Mouse (Mus musculus) myocyte (in vitro differentiated cells): Measurements from ENCODE around the gene Lat. TPM values are rescaled to one million over a fixed set of nuclear protein-coding genes. Genes with fewer than 3 reads are reported as not detected.

Experiments used
- H3K27me3 ChIP-seq: one replicate; pipeline ENCODE4 v1.6.1; 2011; ENCODE audit not compliant: control insufficient read depth, insufficient read depth, insufficient read length
- H3K36me3 ChIP-seq: one replicate; pipeline ENCODE4 v1.6.1; 2011; ENCODE audit not compliant: control insufficient read depth, insufficient read depth
- H3K4me2 ChIP-seq: one replicate; pipeline ENCODE4 v1.6.1; 2011; ENCODE audit warnings: low read depth, control low read depth
- H3K4me3 ChIP-seq: one replicate; pipeline ENCODE4 v1.5.1; 2011; ENCODE audit warnings: mild to moderate bottlenecking, control low read depth, moderate library complexity
- H3K79me2 ChIP-seq: one replicate; pipeline ENCODE4 v1.6.1; 2011; ENCODE audit not compliant: control insufficient read depth, insufficient read depth
- H3ac ChIP-seq: one replicate; pipeline ENCODE4 v1.6.1; 2011; ENCODE audit not compliant: control insufficient read depth, insufficient read length
- CEBPB ChIP-seq: IDR thresholded peaks from 2 replicates; pipeline ENCODE4 v1.6.1; 2011; ENCODE audit warnings: mild to moderate bottlenecking, moderate library complexity; ENCODE audit not compliant: poor library complexity, insufficient read depth, severe bottlenecking
- E2F4 ChIP-seq: IDR thresholded peaks from one replicate; pipeline ENCODE4 v1.6.1; 2011; ENCODE audit warnings: mild to moderate bottlenecking, control low read depth, moderate library complexity; ENCODE audit not compliant: insufficient read depth
- MAX ChIP-seq: IDR thresholded peaks from one replicate; pipeline ENCODE4 v1.6.1; 2011; ENCODE audit warnings: low read depth, mild to moderate bottlenecking, control low read depth
- MYOD1 ChIP-seq, 3 experiments: IDR thresholded peaks; one replicate each; pipeline ENCODE4 v1.6.1; 2011; ENCODE audit warnings: control low read depth in 2 of 3, low read depth in 2 of 3, mild to moderate bottlenecking in 2 of 3, moderate library complexity in 1 of 3; ENCODE audit not compliant: insufficient read length in 2 of 3, control insufficient read depth in 1 of 3
- MYOG ChIP-seq, 3 experiments: IDR thresholded peaks; one replicate each; pipeline ENCODE4 v1.6.1; 2011; ENCODE audit warnings: control low read depth in 2 of 3, low read depth in 2 of 3, mild to moderate bottlenecking in 2 of 3; ENCODE audit not compliant: insufficient read length in 2 of 3, control insufficient read depth in 1 of 3, insufficient read depth in 1 of 3
- POLR2A ChIP-seq: IDR thresholded peaks from one replicate; pipeline ENCODE4 v1.6.1; 2011; ENCODE audit warnings: low read depth, mild to moderate bottlenecking, control low read depth, moderate library complexity; ENCODE audit not compliant: insufficient read length
- POLR2AphosphoS2 ChIP-seq: IDR thresholded peaks from one replicate; pipeline ENCODE4 v1.6.1; 2011; ENCODE audit warnings: low read depth, control low read depth; ENCODE audit not compliant: insufficient read length
- REST ChIP-seq: IDR thresholded peaks from one replicate; pipeline ENCODE4 v1.6.1; 2011; ENCODE audit warnings: mild to moderate bottlenecking, control low read depth, moderate library complexity; ENCODE audit not compliant: insufficient read depth, insufficient read length
- SRF ChIP-seq: IDR thresholded peaks from one replicate; pipeline ENCODE4 v1.6.1; 2011; ENCODE audit warnings: low read depth; ENCODE audit not compliant: control insufficient read depth, insufficient read length
- TCF12 ChIP-seq: IDR thresholded peaks from one replicate; pipeline ENCODE4 v1.6.1; 2011; ENCODE audit warnings: mild to moderate bottlenecking, control low read depth; ENCODE audit not compliant: poor library complexity, insufficient read depth, severe bottlenecking
- TCF3 ChIP-seq: IDR thresholded peaks from one replicate; pipeline ENCODE4 v1.6.1; 2011; ENCODE audit warnings: low read depth, control low read depth; ENCODE audit not compliant: insufficient read length
- USF1 ChIP-seq: IDR thresholded peaks from one replicate; pipeline ENCODE4 v1.6.1; 2011; ENCODE audit warnings: low read depth, mild to moderate bottlenecking, control low read depth, moderate library complexity
- polyA plus RNA-seq: library from polyadenylated mRNA; unstranded; fragments of >200 nt; fragmentation: generic; extraction: Trizol; gene quantifications from one replicate; pipeline ENCODE4 v1.2.1, GENCODE M21; 2012; ENCODE audit warnings: missing spikeins

The Lat gene
- polyA plus RNA-seq = 0.17 TPM

DNA sequence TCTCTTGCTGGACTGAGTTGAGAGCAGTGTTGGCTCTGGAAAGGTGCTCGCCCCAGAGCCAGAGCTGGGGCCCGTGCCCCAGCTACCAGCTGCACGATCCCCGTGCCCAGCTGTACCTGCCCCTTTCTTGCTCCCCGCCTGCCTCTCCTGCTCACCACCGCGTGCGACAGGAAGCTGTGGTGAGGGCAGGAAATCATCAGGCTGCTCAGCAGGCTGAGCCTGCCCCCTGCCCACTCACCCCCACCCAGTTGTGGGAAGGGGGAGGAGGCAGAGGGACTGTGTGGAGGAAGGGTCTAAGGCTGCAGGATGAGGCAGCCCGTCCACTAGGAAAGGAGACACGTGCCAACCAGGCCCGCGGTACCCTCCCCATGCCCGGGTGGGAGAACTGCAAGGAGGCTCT is at the start of gene Lat:
Gene Lat, minus strand, starts transcription at position 178 of the 400 bp plus-strand sequence.
- H3K36me3 ChIP-seq = no peaks in the 10 kb centered on the region

DNA sequence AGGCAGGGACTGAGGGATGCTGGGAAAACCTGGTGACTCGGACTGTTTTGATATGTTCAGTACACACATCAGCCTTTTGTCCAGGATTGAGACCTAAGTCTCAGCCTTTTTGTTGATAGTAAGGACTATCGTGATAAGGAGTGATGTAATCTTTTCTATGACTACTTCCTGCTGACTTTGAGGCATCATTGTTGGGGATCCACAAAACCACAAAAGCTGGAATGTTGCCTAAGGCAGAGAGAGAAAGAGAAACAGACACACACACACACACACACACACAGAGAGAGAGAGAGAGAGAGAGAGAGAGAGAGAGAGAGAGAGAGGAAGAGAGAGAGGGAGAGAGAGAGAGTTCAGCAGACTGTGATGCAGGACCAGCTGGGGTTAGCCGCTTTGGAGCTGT is 49.1 kb upstream of the Lat start:
- Histone ChIP-seq H3K27me3 (peaks cover 9% of the 10 kb centered on the region), H3K4me3 (no peak overlapping the region), H3K4me2 (peak overlapping the region; percentile 20), H3K36me3 (no peaks in the 10 kb centered on the region), H3ac (no peak overlapping the region), H3K79me2 (no peaks in the 10 kb centered on the region)
- TF ChIP-seq MYOD1 (IDR thresholded peaks at IDR 0.05; ENCODE audit: control insufficient read depth in 1 of 3, insufficient read length in 2 of 3, low read depth in 2 of 3) = no peak
- no peak for TF ChIP-seq MAX
- TF ChIP-seq TCF3 = no peak
- TF ChIP-seq MYOG (IDR thresholded peaks at IDR 0.05; ENCODE audit: control insufficient read depth in 1 of 3, insufficient read depth in 1 of 3, insufficient read length in 2 of 3, low read depth in 2 of 3) = no peak
- no peak for TF ChIP-seq POLR2AphosphoS2
- TF ChIP-seq SRF = no peak
- no peak for TF ChIP-seq REST
- no peak for TF ChIP-seq CEBPB
- TF ChIP-seq TCF12 = no peak

More for the DNA sequence above, at the start of gene Lat:
- Histone ChIP-seq H3K4me2 (no peak within 1 kb of the TSS), H3K4me3 (no peak within 1 kb of the TSS), H3ac (no peak within 1 kb of the TSS), H3K79me2 (no peaks in the 10 kb centered on the region), H3K27me3 (no peaks in the 10 kb centered on the region)
- TF ChIP-seq MAX (no peak), POLR2AphosphoS2 (no peak), MYOG (IDR thresholded peaks at IDR 0.05; ENCODE audit: control insufficient read depth in 1 of 3, insufficient read depth in 1 of 3, insufficient read length in 2 of 3, low read depth in 2 of 3) (no peak), TCF3 (no peak), USF1 (no peak), E2F4 (no peak), CEBPB (no peak), SRF (no peak), TCF12 (no peak), POLR2A (no peak), MYOD1 (IDR thresholded peaks at IDR 0.05; ENCODE audit: control insufficient read depth in 1 of 3, insufficient read length in 2 of 3, low read depth in 2 of 3) (no peak), REST (no peak)

GRCm38 (mm10) chr7:126417606-126418005 is 48.2 kb upstream of the Lat start:
- no peak overlapping the region for H3K4me2 ChIP-seq
- no peaks in the 10 kb centered on the region for H3K36me3 ChIP-seq
- no peak overlapping the region for H3ac ChIP-seq
- no peak overlapping the region for H3K4me3 ChIP-seq
- H3K27me3 ChIP-seq = peaks cover 18% of the 10 kb centered on the region
- H3K79me2 ChIP-seq = no peaks in the 10 kb centered on the region
- no peak for TF ChIP-seq CEBPB
- no peak for TF ChIP-seq REST
- TF ChIP-seq POLR2A = no peak
- no peak for TF ChIP-seq E2F4

DNA sequence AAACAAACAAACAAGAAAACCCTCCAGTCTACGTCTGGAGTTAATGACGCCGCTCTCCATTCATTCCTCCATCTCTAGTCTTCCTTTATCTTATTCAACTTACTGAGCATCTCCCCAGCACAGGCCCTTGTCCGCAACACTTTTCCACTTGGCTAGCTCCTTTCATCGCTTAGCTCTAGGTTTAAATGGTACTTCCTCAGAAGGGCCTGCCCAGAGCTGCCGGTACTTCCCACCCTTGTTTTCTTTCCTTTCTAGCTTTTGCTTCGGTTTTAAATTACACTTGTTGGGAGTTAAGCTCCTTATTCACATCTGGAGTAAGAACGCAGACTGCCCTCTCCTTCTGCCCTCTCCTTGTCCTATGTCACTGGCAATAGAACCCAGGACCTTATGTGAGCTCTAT is 47.7 kb upstream of the Lat start:
- H3K4me2 ChIP-seq = no peak overlapping the region
- H3ac ChIP-seq = no peak overlapping the region
- H3K27me3 ChIP-seq = peaks cover 24% of the 10 kb centered on the region
- TF ChIP-seq USF1 (no peak), POLR2A (no peak), TCF3 (no peak), MYOD1 (IDR thresholded peaks at IDR 0.05; ENCODE audit: control insufficient read depth in 1 of 3, insufficient read length in 2 of 3, low read depth in 2 of 3) (no peak), E2F4 (no peak), SRF (no peak)
- H3K4me3 ChIP-seq = no peak overlapping the region
- H3K79me2 ChIP-seq = no peaks in the 10 kb centered on the region
- no peaks in the 10 kb centered on the region for H3K36me3 ChIP-seq

GRCm38 (mm10) chr7:126416615-126417014 is 47.2 kb upstream of the Lat start:
- Histone ChIP-seq H3ac (no peak overlapping the region), H3K27me3 (peaks cover 28% of the 10 kb centered on the region), H3K4me2 (no peak overlapping the region), H3K79me2 (no peaks in the 10 kb centered on the region), H3K4me3 (no peak overlapping the region), H3K36me3 (no peaks in the 10 kb centered on the region)
- TF ChIP-seq TCF3 (no peak), TCF12 (no peak), REST (no peak), USF1 (no peak), SRF (no peak), MYOG (IDR thresholded peaks at IDR 0.05; ENCODE audit: control insufficient read depth in 1 of 3, insufficient read depth in 1 of 3, insufficient read length in 2 of 3, low read depth in 2 of 3) (no peak), POLR2A (no peak), CEBPB (no peak), E2F4 (no peak), MAX (no peak), MYOD1 (IDR thresholded peaks at IDR 0.05; ENCODE audit: control insufficient read depth in 1 of 3, insufficient read length in 2 of 3, low read depth in 2 of 3) (no peak), POLR2AphosphoS2 (no peak)
